In genomic region chr2:130058149-130058548, GRCm38 (mm10) we compare ENCODE assay signal across 9 mouse cellular contexts. TPM values are rescaled to one million over a fixed set of nuclear protein-coding genes. Genes with fewer than 3 reads are reported as not detected.
A peak's percentile ranks its signal among the peaks of the same experiment; 100 is the strongest.
DNase-seq lines count a peak whose midpoint lies in the region; ATAC-seq and TF ChIP-seq lines count a peak whose summit lies in the region.
"Had no signal": no experiment of that assay in that cellular context is flagged by ENCODE, and none has a peak within 500 bp of the region (broad histone marks: within the 10 kb centered on the region; RNA-seq: fewer than 3 reads in every experiment).

No protein-coding gene starts in this region.

- WGBS in kidney, postnatal 0 days, result 60% methylated on average over 1 of the region's 1 CpGs

- ATAC-seq in kidney, postnatal 0 days (replicated peaks; ENCODE audit: low FRiP score, low read depth), result no peak

- no peak overlapping the region for H3K4me2 ChIP-seq in kidney, postnatal 0 days (ENCODE audit: low read length)

- no peaks in the 10 kb centered on the region for H3K27me3 ChIP-seq in kidney, postnatal 0 days (ENCODE audit: insufficient read depth, low read length)
- no peaks in the 10 kb centered on the region for H3K27me3 ChIP-seq in E14TG2a.4 (ENCODE audit: insufficient read depth, low read length)

- TF ChIP-seq CTCF in kidney, postnatal 0 days (IDR thresholded peaks at IDR 0.05; ENCODE audit: low read depth), result peak; percentile 84
- peak; percentile 66 for TF ChIP-seq CTCF in E14TG2a.4 (conservative IDR thresholded peaks at IDR 0.05; ENCODE audit: low read length)

- no peak overlapping the region for H3K4me3 ChIP-seq in kidney, postnatal 0 days (replicated peaks; ENCODE audit: low read depth, low read length)
- H3K4me3 ChIP-seq in E14TG2a.4 (replicated peaks; ENCODE audit: low read length), result no peak overlapping the region

- H3K27ac ChIP-seq in kidney, postnatal 0 days, result no peak overlapping the region

- no peak overlapping the region for H3K9ac ChIP-seq in kidney, postnatal 0 days (ENCODE audit: low read depth, low read length)

- peak; percentile 78 for DNase-seq in kidney, postnatal 0 days (ENCODE audit: low spot score)
- no peak for DNase-seq in kidney, postnatal 25 days
- peak; percentile 33 for DNase-seq in Muller cell, postnatal 12 days (ENCODE audit: inconsistent ontology term)
- DNase-seq in hindlimb bud, embryonic 11.5 days (ENCODE audit: extremely low spot score, low read depth, low spot score), result peak; percentile 30
- no peak for DNase-seq in spleen, postnatal 10 days (ENCODE audit: low spot score in 2 of 2)
- DNase-seq in layer of hippocampus, postnatal 25 days (ENCODE audit: extremely low spot score in 1 of 2, low spot score in 1 of 2), result no peak

- H3K9me3 ChIP-seq in kidney, postnatal 0 days (replicated peaks; ENCODE audit: low read length), result no peaks in the 10 kb centered on the region
- H3K9me3 ChIP-seq in E14TG2a.4 (ENCODE audit: low read length), result no peaks in the 10 kb centered on the region

- no peaks in the 10 kb centered on the region for H3K36me3 ChIP-seq in kidney, postnatal 0 days (ENCODE audit: insufficient read depth, low read length)
- H3K36me3 ChIP-seq in E14TG2a.4 (ENCODE audit: insufficient read depth, low read length), result no peaks in the 10 kb centered on the region

- H3K4me1 ChIP-seq in kidney, postnatal 0 days (replicated peaks; ENCODE audit: insufficient read depth, low read length), result no peaks in the 10 kb centered on the region
- no peaks in the 10 kb centered on the region for H3K4me1 ChIP-seq in E14TG2a.4 (replicated peaks; ENCODE audit: low read depth, low read length)

RNA-seq across cellular contexts. Expression of gene Tgm3, which starts 46.0 kb away (rescaled TPM):
- polyA plus RNA-seq in kidney, postnatal 0 days (2015; fragmentation: Nextera tagmentation; extraction: Ambion mirVana), result not detected in 2 replicates
- under 1 TPM; 0.35 to 0.42 TPM for total RNA-seq in layer of hippocampus, postnatal 25 days (2021)
- polyA plus RNA-seq: lung, embryonic 16.5 days had no signal

RNA-seq across cellular contexts. Expression of gene Tgm6, which starts 54.1 kb away (rescaled TPM):
- not detected in 2 replicates for polyA plus RNA-seq in kidney, postnatal 0 days (2015; fragmentation: Nextera tagmentation; extraction: Ambion mirVana)
- total RNA-seq in layer of hippocampus, postnatal 25 days (2021), result under 1 TPM; 0.16 to 0.17 TPM
- total RNA-seq: hematopoietic stem cell, adult 5-6 weeks had no signal
- polyA plus RNA-seq: lung, embryonic 16.5 days had no signal

Comparison
In these comparisons a context has a peak if more than half of its experiments do, and no peak if none do; other contexts are left out.
1. DNase-seq: peak in kidney, postnatal 0 days (single experiment), Muller cell, postnatal 12 days (single experiment) and hindlimb bud, embryonic 11.5 days (single experiment); none in kidney, postnatal 25 days (0 of 2), spleen, postnatal 10 days (0 of 2) and layer of hippocampus, postnatal 25 days (0 of 2).